Mouse (Mus musculus) layer of hippocampus, adult 2 months (tissue): ENCODE measurements around the gene Trappc2. TPM values are rescaled to one million over a fixed set of nuclear protein-coding genes. Genes with fewer than 3 reads are reported as not detected.

Experiments
- DNase-seq, 2 experiments: peaks; one replicate each; pipeline ENCODE4 v3.0.0; 2022; ENCODE audit warnings: low spot score in 2 of 2
- H3K27ac ChIP-seq: fragments of 200-600 bp; 2 replicates; pipeline ENCODE4 v1.8.1; 2022
- H3K4me3 ChIP-seq: fragments of 200-600 bp; 2 replicates; pipeline ENCODE4 v1.8.1; 2022; ENCODE audit warnings: mild to moderate bottlenecking
- CTCF ChIP-seq: fragments of 200-600 bp; conservative IDR thresholded peaks from 2 replicates; pipeline ENCODE4 v1.8.1; 2022; ENCODE audit warnings: antibody characterized with exemption, mild to moderate bottlenecking, moderate library complexity
- total RNA-seq, 2 experiments: library from RNA; stranded (reverse); gene quantifications; 2 replicates each; pipeline ENCODE4 v1.2.3; 2021

The Trappc2 gene
- total RNA-seq, 2 experiments from 2014 or later: 49.0 to 59.3 TPM

- peak overlapping the region; percentile 67 for H3K4me3 ChIP-seq
- H3K27ac ChIP-seq: peak overlapping the region; percentile 89
- DNase-seq: peak in 1 of 2 experiments; percentile 11
- no peak for TF ChIP-seq CTCF
These were observed 38.4 kb downstream of the Trappc2 start for GRCm38 (mm10) chrX:166478631-166479364.

GRCm38 (mm10) chrX:166479365-166479983, 39.1 kb downstream of the Trappc2 start, which contains the start of gene Rab9:
Gene Rab9, minus strand, starts transcription at chrX:166479867.
- no peak for TF ChIP-seq CTCF
- DNase-seq: peak; percentile 85 to 90
- Histone ChIP-seq H3K4me3 (peak within 1 kb of the TSS; percentile 67), H3K27ac (peak within 1 kb of the TSS; percentile 89)

- H3K27ac ChIP-seq: no peak overlapping the region
- no peak for DNase-seq
- TF ChIP-seq CTCF: no peak
- no peak overlapping the region for H3K4me3 ChIP-seq
These were observed 54.7 kb downstream of the Trappc2 start for GRCm38 (mm10) chrX:166495052-166495451.

- no peak for TF ChIP-seq CTCF
- H3K4me3 ChIP-seq: no peak overlapping the region
- H3K27ac ChIP-seq: peak overlapping the region; percentile 48; the same call in 1 of the 2 replicates
- DNase-seq: peak in 1 of 2 experiments; percentile 26
These were observed 57.4 kb downstream of the Trappc2 start for GRCm38 (mm10) chrX:166497771-166498170.

- Histone ChIP-seq H3K4me3 (no peak overlapping the region), H3K27ac (no peak overlapping the region)
- no peak for TF ChIP-seq CTCF
- no peak for DNase-seq
These were observed 59.3 kb downstream of the Trappc2 start for GRCm38 (mm10) chrX:166499496-166500190.

Other genes with a start within 250 kb of the Trappc2 start
- gene Gpm6b, start 201.7 kb upstream of the Trappc2 start, total RNA-seq: 100 to 1,000 TPM; 664 to 679 TPM
- 1 to 10 TPM; 5.1 to 6.3 TPM for gene Ofd1, start 130 bp downstream of the Trappc2 start, total RNA-seq
- gene Rab9, start 39.3 kb downstream of the Trappc2 start, total RNA-seq: 10 to 100 TPM; 38.1 to 39.2 TPM
- gene Tceanc, start 78.0 kb downstream of the Trappc2 start, total RNA-seq: 1 to 10 TPM; 1.6 to 1.7 TPM
- gene Egfl6, start 145.1 kb downstream of the Trappc2 start, total RNA-seq: 1 to 10 TPM; 3.8 to 5.0 TPM